13 mouse cellular contexts compared by ENCODE assay signal in the genomic region with DNA sequence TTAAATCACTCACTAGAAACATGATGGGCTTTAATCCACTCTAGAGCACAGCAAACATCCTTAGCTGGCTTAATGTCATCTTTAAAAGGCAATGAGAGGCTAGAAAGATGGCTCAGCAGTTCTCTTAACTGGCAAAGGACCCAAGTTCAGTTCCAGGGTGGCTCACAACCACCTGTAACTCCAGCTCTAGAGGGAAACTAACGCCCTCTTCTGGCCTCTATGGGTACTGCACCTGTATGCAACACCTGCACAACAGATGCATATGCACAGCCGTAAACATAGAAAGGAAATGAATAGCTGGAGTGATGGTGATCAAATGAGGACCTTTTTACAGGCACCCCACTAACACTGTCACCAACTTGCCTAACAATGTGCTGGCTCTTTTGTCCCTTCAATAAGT. TPM values are rescaled to one million over a fixed set of nuclear protein-coding genes. Genes with fewer than 3 reads are reported as not detected.
DNase-seq lines count a peak whose midpoint lies in the region; ATAC-seq and TF ChIP-seq lines count a peak whose summit lies in the region.
"Had no signal": no experiment of that assay in that cellular context is flagged by ENCODE, and none has a peak within 500 bp of the region (broad histone marks: within the 10 kb centered on the region; RNA-seq: fewer than 3 reads in every experiment).

No protein-coding gene starts in this region.

- TF ChIP-seq EP300 in liver, postnatal 0 days (IDR thresholded peaks at IDR 0.05; ENCODE audit: low read depth) = no peak

- no peaks in the 10 kb centered on the region for H3K27me3 ChIP-seq in liver, postnatal 0 days (ENCODE audit: insufficient read depth, low read length)
- H3K27me3 ChIP-seq in liver, embryonic 11.5 days (replicated peaks; ENCODE audit: control insufficient read depth, insufficient read depth, low read length) = no peaks in the 10 kb centered on the region
- no peaks in the 10 kb centered on the region for H3K27me3 ChIP-seq in Patski
- H3K27me3 ChIP-seq: heart, embryonic 13.5 days; hindbrain, embryonic 13.5 days; limb, embryonic 15.5 days; midbrain, embryonic 15.5 days had no signal

- CTCF ChIA-PET in Patski (lab: Charles Lee) = interaction anchor here (1.4 kb wide), 1 partner anchor 12 kb away, joined by 7 read pairs; no protein-coding TSS in a partner anchor

- intact Hi-C loops in gastrocnemius, adult 2 months (cut with DNase I) = no loop called here

- DNase-seq in gastrocnemius, adult 2 months = no peak
- no peak for DNase-seq in gastrocnemius, postnatal 25 days
- no peak for DNase-seq in liver, postnatal 0 days
- DNase-seq in liver, embryonic 11.5 days (ENCODE audit: low spot score) = no peak
- DNase-seq in Patski (ENCODE audit: low read depth, low spot score) = no peak
- DNase-seq in retina, postnatal 1 day = peak; percentile 30
- DNase-seq: cerebellum, postnatal 36 days; lung, postnatal 14 days had no signal

- H3K4me2 ChIP-seq in liver, postnatal 0 days (ENCODE audit: low read depth, low read length) = no peak overlapping the region
- H3K4me2 ChIP-seq in liver, embryonic 11.5 days = no peak overlapping the region
- H3K4me2 ChIP-seq: heart, embryonic 13.5 days; hindbrain, embryonic 13.5 days; limb, embryonic 15.5 days; midbrain, embryonic 15.5 days had no signal

- H3K27ac ChIP-seq in gastrocnemius, adult 2 months = no peak overlapping the region
- H3K27ac ChIP-seq in liver, postnatal 0 days (ENCODE audit: low read depth) = no peak overlapping the region
- no peak overlapping the region for H3K27ac ChIP-seq in liver, embryonic 11.5 days (ENCODE audit: low read depth, low read length)
- H3K27ac ChIP-seq: heart, embryonic 13.5 days; hindbrain, embryonic 13.5 days; limb, embryonic 15.5 days had no signal

- TF ChIP-seq CTCF in gastrocnemius, adult 2 months (IDR thresholded peaks at IDR 0.05) = peak; percentile 63
- 0 out of 2 replicates have a peak, but pooled peaks have one; percentile 22 for TF ChIP-seq CTCF in liver, postnatal 0 days (IDR thresholded peaks at IDR 0.05; ENCODE audit: low read depth)
- peak; percentile 56 for TF ChIP-seq CTCF in Patski (IDR thresholded peaks at IDR 0.05)

- in situ Hi-C loops in Patski (cut with MboI; ENCODE audit: low pct_unique_long_range_greater_than_20kb) = no loop called here

- POLR2A ChIA-PET in Patski (lab: Charles Lee) = interaction anchor here (0.6 kb wide), 1 partner anchor 78 kb away, joined by 3 read pairs; no protein-coding TSS in a partner anchor

- no peaks in the 10 kb centered on the region for H3K36me3 ChIP-seq in liver, postnatal 0 days (replicated peaks; ENCODE audit: insufficient read depth, low read length)
- no peaks in the 10 kb centered on the region for H3K36me3 ChIP-seq in liver, embryonic 11.5 days (ENCODE audit: control insufficient read depth, insufficient read depth, low read length)
- H3K36me3 ChIP-seq: heart, embryonic 13.5 days; hindbrain, embryonic 13.5 days; limb, embryonic 15.5 days; midbrain, embryonic 15.5 days had no signal

- H3K4me1 ChIP-seq in liver, postnatal 0 days (ENCODE audit: insufficient read depth) = no peaks in the 10 kb centered on the region
- no peaks in the 10 kb centered on the region for H3K4me1 ChIP-seq in liver, embryonic 11.5 days (replicated peaks; ENCODE audit: control insufficient read depth, insufficient read depth, low read length)
- H3K4me1 ChIP-seq: heart, embryonic 13.5 days; limb, embryonic 15.5 days had no signal

- no peak overlapping the region for H3K4me3 ChIP-seq in gastrocnemius, adult 2 months
- no peak overlapping the region for H3K4me3 ChIP-seq in liver, postnatal 0 days (ENCODE audit: low read depth, low read length)
- no peak overlapping the region for H3K4me3 ChIP-seq in liver, embryonic 11.5 days (ENCODE audit: low read depth, low read length)
- H3K4me3 ChIP-seq: heart, embryonic 13.5 days; hindbrain, embryonic 13.5 days; limb, embryonic 15.5 days; midbrain, embryonic 15.5 days had no signal

- peaks cover 2% of the 10 kb centered on the region; the same call in 1 of the 2 replicates for H3K9me3 ChIP-seq in liver, postnatal 0 days (ENCODE audit: low read length)
- H3K9me3 ChIP-seq in liver, embryonic 11.5 days (ENCODE audit: control insufficient read depth, low read length) = no peaks in the 10 kb centered on the region
- H3K9me3 ChIP-seq: hindbrain, embryonic 13.5 days; limb, embryonic 15.5 days; midbrain, embryonic 15.5 days had no signal

- no peak overlapping the region for H3K9ac ChIP-seq in liver, postnatal 0 days (replicated peaks)
- H3K9ac ChIP-seq in liver, embryonic 11.5 days (ENCODE audit: low read depth, low read length) = no peak overlapping the region
- H3K9ac ChIP-seq: heart, embryonic 13.5 days; hindbrain, embryonic 13.5 days; limb, embryonic 15.5 days; midbrain, embryonic 15.5 days had no signal

- no peak for ATAC-seq in liver, postnatal 0 days
- no peak for ATAC-seq in liver, embryonic 11.5 days (replicated peaks; ENCODE audit: low FRiP score)
- no peak for ATAC-seq in Patski
- no peak for ATAC-seq in inflammation-experienced regulatory T-cells, adult 6 months
- ATAC-seq: midbrain, embryonic 15.5 days had no signal

- WGBS in liver, postnatal 0 days (ENCODE audit: insufficient replicate concordance) = 46% methylated on average over 2 of the region's 2 CpGs
- 47% methylated on average over 2 of the region's 2 CpGs for WGBS in liver, embryonic 11.5 days

RNA-seq across cellular contexts. Expression of a gene that starts 27.9 kb away (rescaled TPM):
- 1 to 10 TPM; 4.3 to 4.5 TPM for total RNA-seq in gastrocnemius, adult 2 months (2021)
- total RNA-seq in gastrocnemius, postnatal 25 days (2021) = 1 to 10 TPM; 4.4 to 8.6 TPM
- not detected in 2 replicates for polyA plus RNA-seq in liver, postnatal 0 days (2015; fragmentation: Nextera tagmentation; extraction: Ambion mirVana)
- polyA plus RNA-seq in liver, embryonic 11.5 days (2014; fragmentation: Nextera tagmentation; extraction: Ambion mirVana) = 0.17 and 0.34 TPM in 2 replicates
- polyA plus RNA-seq in Patski (2021) = 5.1 TPM
- not detected for polyA plus RNA-seq in inflammation-experienced regulatory T-cells, adult 6 months (2017; shearing (Covaris generic))
